Mouse (Mus musculus) kidney, postnatal 0 days (tissue): ENCODE measurements around the gene Trir. TPM values are rescaled to one million over a fixed set of nuclear protein-coding genes. Genes with fewer than 3 reads are reported as not detected.

Experiments
- ATAC-seq: fragments of 200-750 bp; cut with Nextera tagmentation; replicated peaks from 2 replicates; pipeline ENCODE4 v1.8.0; 2017; ENCODE audit warnings: low read depth, moderate number of reproducible peaks, moderate TSS enrichment, moderate library complexity; ENCODE audit not compliant: low FRiP score
- DNase-seq: peaks from one replicate; pipeline ENCODE4 v3.0.0-alpha.2; 2016; ENCODE audit warnings: low spot score
- H3K27ac ChIP-seq: fragments of 300-500 bp; sonication (generic); 2 replicates; pipeline ENCODE4 v1.5.1; 2014; ENCODE audit warnings: mild to moderate bottlenecking
- H3K27me3 ChIP-seq: fragments of 300-500 bp; sonication (generic); 2 replicates; pipeline ENCODE4 v1.6.1; 2014; ENCODE audit warnings: low read length, mixed read lengths; ENCODE audit not compliant: insufficient read depth
- H3K36me3 ChIP-seq: fragments of 300-500 bp; sonication (generic); 2 replicates; pipeline ENCODE4 v1.6.1; 2014; ENCODE audit warnings: low read length, mixed read lengths; ENCODE audit not compliant: insufficient read depth
- H3K4me1 ChIP-seq: fragments of 300-500 bp; sonication (generic); replicated peaks from 2 replicates; pipeline ENCODE4 v1.6.1; 2014; ENCODE audit warnings: antibody characterized with exemption, low read length, mixed read lengths; ENCODE audit not compliant: insufficient read depth
- H3K4me2 ChIP-seq: fragments of 300-500 bp; sonication (generic); 2 replicates; pipeline ENCODE4 v1.6.1; 2014; ENCODE audit warnings: mild to moderate bottlenecking, low read length, moderate library complexity, mixed read lengths
- H3K4me3 ChIP-seq: fragments of 300-500 bp; sonication (generic); replicated peaks from 2 replicates; pipeline ENCODE4 v1.5.1; 2014; ENCODE audit warnings: low read depth, low read length
- H3K9ac ChIP-seq: fragments of 300-500 bp; sonication (generic); 2 replicates; pipeline ENCODE4 v1.6.1; 2014; ENCODE audit warnings: low read depth, low read length
- H3K9me3 ChIP-seq: fragments of 300-500 bp; sonication (generic); replicated peaks from 2 replicates; pipeline ENCODE4 v1.6.1; 2016; ENCODE audit warnings: low read length, inconsistent platforms, mixed read lengths
- CTCF ChIP-seq: IDR thresholded peaks from 2 replicates; pipeline ENCODE4 v1.5.1; 2016; ENCODE audit warnings: antibody characterized with exemption, low read depth, mild to moderate bottlenecking, moderate library complexity
- WGBS: fragments of 180-500 bp; shearing (Covaris S2); extraction: QIAGEN DNeasy Blood & Tissue Kit; methylation state at CpG from one replicate; pipeline ENCODE4 v1.1.7; 2014; 5-methylcytosine and 5-hydroxymethylcytosine counted together
- polyA plus RNA-seq: library from polyadenylated mRNA; unstranded; fragments of >200 nt; fragmentation: Nextera tagmentation; extraction: Ambion mirVana; gene quantifications from 2 replicates; pipeline ENCODE4 v1.2.1, GENCODE M21; 2015

Trir gene
- polyA plus RNA-seq, 1 experiment from 2014 or later = 131 TPM

DNA sequence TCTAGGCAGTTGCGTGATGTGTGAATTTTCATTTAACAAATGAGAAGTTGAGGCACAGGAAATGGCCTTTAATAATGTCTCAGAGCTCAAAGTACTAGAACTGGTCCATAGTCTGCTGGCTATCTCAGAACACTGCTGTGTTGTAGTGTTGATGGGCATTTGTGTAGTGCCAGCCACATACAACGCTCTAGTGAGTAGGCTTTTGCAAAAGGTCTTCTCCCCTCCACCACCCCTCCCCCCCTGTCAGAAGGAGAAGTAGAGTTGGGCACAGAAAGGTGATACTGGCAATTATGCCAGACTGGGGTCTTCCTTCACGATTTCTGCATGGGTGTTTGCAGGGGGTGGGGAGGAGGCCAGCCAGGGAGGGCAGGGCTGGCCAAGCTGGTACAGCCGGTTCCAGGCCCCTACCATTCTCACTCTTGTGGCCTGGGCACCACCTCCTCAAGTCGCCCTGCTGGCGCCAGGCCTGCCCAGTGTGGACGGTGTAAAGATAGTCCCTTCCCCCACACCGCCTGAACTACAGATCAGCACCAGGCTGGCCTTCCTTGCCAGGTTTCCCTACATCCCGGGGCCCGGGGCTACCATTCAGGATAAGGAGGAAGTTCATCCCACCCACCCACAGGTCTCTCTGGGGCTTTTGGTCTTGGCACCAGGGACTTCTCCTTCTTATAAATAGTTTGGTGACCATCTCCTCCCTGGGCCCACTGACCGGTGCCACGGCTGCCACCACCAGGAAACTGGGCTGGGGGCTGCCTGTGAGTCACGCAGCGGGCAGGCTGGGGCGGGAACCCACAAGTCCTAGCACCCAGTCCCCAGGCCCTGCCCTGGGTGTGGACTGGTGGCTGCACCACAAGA lies 44.8 kb upstream of the Trir start:
- 73% methylated on average over 15 of the region's 15 CpGs for WGBS
- Histone ChIP-seq H3K4me2 (peak overlapping the region; percentile 0; the same call in 1 of the 2 replicates), H3K9me3 (no peaks in the 10 kb centered on the region), H3K27me3 (no peaks in the 10 kb centered on the region), H3K9ac (no peak overlapping the region), H3K4me3 (no peak overlapping the region), H3K36me3 (no peaks in the 10 kb centered on the region), H3K27ac (peak overlapping the region; percentile 96), H3K4me1 (peaks cover 62% of the 10 kb centered on the region)
- TF ChIP-seq CTCF = no peak
- ATAC-seq = no peak
- DNase-seq = no peak

DNA sequence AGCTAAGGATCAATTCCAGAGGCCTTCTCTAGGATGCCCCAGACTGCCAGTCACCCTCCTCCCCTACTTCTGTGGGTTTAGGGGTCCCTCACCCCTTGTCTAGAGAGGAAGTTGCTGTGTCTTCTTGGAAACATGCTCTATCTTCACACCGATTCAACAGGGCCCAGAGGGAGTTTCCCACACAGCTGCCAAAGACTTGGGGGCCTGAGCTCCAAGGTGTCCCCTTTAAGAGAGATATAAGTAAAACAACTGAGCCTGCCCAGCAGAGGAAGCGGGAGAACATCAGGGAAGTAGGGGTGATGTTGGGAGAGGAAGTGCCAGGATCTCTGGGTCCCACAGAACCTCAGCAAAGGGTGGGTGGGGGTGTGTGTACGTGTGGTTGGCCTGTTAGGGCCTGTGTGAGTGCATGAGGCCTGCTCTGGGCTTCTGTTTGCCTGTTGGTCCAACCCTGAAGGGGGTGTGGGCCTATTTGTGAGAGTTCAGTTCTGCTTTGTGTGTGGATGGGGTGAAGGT lies 44.1 kb upstream of the Trir start:
- no peak for TF ChIP-seq CTCF
- H3K9me3 ChIP-seq = no peaks in the 10 kb centered on the region
- ATAC-seq (no peak), DNase-seq (no peak)
- peaks cover 62% of the 10 kb centered on the region for H3K4me1 ChIP-seq
- no peak overlapping the region for H3K9ac ChIP-seq
- no peak overlapping the region for H3K4me3 ChIP-seq
- H3K4me2 ChIP-seq = 0 out of 2 replicates have a peak overlapping the region, but pooled peaks have one; percentile 0
- peak overlapping the region; percentile 96 for H3K27ac ChIP-seq
- WGBS = 58% methylated on average over 3 of the region's 3 CpGs
- no peaks in the 10 kb centered on the region for H3K36me3 ChIP-seq
- no peaks in the 10 kb centered on the region for H3K27me3 ChIP-seq

DNA sequence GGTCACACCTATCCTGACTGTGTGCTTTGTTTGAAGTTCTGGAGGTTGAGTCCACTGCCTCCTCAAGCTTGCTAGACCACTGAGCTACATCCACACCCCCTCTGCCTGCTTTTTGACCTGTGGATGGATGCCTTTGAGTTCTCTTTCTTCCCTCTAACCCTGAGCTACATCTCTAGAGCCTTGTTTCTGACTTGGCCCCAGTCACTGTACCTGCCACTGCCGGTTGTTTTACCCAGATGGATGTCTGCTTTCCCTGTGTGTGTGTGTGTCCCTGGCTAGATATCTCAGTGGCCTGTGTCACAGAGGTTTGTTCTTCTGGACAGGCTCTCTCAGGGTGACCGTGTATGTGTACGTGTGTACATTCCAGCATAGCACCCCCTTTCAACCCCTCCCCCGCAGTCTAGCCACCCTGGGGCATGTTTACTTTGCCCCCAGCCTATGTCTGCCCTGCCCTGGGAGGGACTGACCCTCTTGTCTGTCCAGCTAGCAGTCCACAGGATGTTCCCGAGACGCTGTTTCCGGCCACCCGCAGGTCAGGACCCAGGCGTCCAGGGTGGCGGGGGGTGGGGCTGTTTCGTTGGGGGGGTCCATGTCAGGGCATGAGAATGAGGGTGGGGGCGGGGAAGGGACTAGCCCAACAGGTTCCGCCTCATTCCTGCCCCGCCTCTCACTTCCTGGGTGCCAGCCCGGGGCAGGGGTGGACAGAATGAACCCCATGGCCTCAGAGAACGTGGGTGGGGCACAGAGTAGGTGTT lies 42.2 kb upstream of the Trir start:
- DNase-seq (no peak), ATAC-seq (no peak; the same call in 1 of the 2 replicates)
- H3K4me2 ChIP-seq = peak overlapping the region; percentile 99
- peak overlapping the region; percentile 91 for H3K27ac ChIP-seq
- H3K27me3 ChIP-seq = no peaks in the 10 kb centered on the region
- 0 out of 2 replicates have a peak overlapping the region, but pooled peaks have one; percentile 45 for H3K4me3 ChIP-seq
- H3K36me3 ChIP-seq = no peaks in the 10 kb centered on the region
- no peak for TF ChIP-seq CTCF
- no peaks in the 10 kb centered on the region for H3K9me3 ChIP-seq
- 5% methylated on average over 16 of the region's 16 CpGs for whole genome bisulfite sequencing
- peak overlapping the region; percentile 62; the same call in 1 of the 2 replicates for H3K9ac ChIP-seq
- peaks cover 56% of the 10 kb centered on the region for H3K4me1 ChIP-seq

DNA sequence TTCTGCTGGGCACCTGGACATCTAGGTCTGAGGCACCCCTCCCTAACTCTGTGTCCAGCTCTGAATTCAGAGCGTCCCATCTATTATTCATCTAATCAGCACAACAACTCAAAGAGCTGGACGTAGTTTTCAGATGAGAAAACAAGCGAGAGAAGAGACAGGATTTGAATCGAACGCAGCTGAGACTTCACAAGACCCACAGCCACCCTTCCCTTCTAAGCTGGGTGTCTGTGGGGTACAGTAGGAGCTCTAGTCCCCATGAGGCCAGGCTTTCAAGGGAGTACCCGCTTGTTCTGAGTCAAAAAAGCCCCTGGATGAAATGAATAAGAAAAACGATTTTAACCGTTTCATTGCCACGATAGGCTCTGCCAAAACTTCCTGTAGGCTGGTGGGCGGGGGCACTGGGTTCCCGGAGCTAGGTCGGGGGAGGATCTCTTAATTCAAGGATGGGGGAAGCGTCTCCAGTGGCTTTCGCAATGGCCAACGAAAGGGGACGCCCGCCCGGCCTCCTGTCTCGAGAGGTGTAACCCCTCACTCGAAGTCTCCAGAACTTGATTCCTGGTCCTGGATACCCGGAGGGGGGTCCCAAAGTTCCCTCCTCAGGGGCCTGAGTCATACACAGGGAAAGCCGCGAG lies 41.5 kb upstream of the Trir start:
- Histone ChIP-seq H3K36me3 (no peaks in the 10 kb centered on the region), H3K9ac (peak overlapping the region; percentile 62), H3K4me1 (peaks cover 53% of the 10 kb centered on the region), H3K4me3 (peak overlapping the region; percentile 45), H3K27ac (peak overlapping the region; percentile 91), H3K9me3 (no peaks in the 10 kb centered on the region), H3K27me3 (no peaks in the 10 kb centered on the region), H3K4me2 (peak overlapping the region; percentile 99)
- 0% methylated on average over 23 of the region's 23 CpGs for WGBS
- peak; percentile 52 for DNase-seq
- no peak for ATAC-seq
- no peak for TF ChIP-seq CTCF

DNA sequence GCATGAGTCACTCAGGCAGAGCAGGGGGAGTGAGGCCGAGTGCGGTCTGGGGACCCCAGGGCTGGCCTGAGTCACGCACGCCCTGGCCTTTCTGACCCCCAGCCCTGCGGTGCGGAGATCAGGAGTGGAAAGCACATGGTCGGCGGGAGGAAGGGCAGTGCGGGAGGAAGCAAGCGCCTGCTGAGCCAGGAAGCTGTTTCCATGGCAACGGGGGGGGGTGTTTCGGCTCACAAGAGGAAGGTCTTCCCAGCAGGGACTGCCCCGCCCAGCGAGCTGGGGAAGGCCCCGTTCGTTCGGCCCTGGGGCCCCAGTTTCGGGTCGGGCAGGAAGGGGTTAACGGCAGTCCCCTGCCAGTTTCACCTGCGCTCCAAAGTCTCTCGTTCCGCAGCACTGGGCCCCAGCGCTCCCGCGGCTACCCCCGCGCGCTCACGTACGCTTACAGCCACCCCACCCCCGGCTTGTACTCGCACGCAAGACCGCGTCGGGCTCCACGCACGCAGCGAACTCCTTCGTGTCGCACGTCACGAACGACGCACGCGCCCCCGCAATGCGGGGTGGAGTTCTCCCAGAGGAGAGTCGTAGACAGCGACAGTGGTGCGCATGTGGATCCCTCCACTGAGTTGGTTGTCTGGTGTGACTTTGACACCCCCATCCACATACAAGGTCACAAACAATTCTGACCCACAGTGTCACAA lies 40.8 kb upstream of the Trir start:
- ATAC-seq (peak; percentile 23), DNase-seq (peak; percentile 85)
- no peaks in the 10 kb centered on the region for H3K9me3 ChIP-seq
- H3K4me2 ChIP-seq = peak overlapping the region; percentile 99
- WGBS = under 1% methylated on average over 53 of the region's 53 CpGs
- H3K27me3 ChIP-seq = no peaks in the 10 kb centered on the region
- peaks cover 49% of the 10 kb centered on the region for H3K4me1 ChIP-seq
- peak overlapping the region; percentile 45 for H3K4me3 ChIP-seq
- peak overlapping the region; percentile 62 for H3K9ac ChIP-seq
- no peak for TF ChIP-seq CTCF
- no peaks in the 10 kb centered on the region for H3K36me3 ChIP-seq
- peak overlapping the region; percentile 91 for H3K27ac ChIP-seq
